Mouse (Mus musculus): ENCODE measurements around the gene Ift172.
"Not testable (repeated sequence)": the region's sequence is repeated elsewhere in the genome, so short reads cannot be mapped to it uniquely, and the experiment has no call there.

Gene Ift172

DNA sequence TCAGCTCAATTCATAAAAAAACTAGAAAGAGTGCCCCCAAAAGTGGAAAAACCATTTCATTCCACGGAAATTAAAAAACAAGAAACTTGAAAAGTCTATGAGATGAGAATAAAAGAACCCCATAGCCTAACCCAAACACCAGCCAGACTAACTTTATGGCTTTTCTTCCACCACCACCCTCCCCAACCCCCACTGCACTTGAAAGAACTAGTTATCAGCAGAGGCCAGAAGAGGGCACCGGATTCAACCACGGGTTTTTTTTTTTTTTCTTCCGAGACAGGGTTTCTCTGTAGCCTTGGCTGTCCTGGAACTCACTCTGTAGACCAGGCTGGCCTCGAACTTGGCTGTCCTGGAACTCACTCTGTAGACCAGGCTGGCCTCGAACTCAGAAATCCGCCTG lies 72.6 kb downstream of the Ift172 start:
- DNase-seq (ENCODE audit: low spot score in 2 of 2), result peak; percentile 55 to 73

GRCm38 (mm10) chr5:31216554-31216953 lies 74.4 kb downstream of the Ift172 start:
- not testable (repeated sequence) for DNase-seq (ENCODE audit: low spot score in 2 of 2)

DNA sequence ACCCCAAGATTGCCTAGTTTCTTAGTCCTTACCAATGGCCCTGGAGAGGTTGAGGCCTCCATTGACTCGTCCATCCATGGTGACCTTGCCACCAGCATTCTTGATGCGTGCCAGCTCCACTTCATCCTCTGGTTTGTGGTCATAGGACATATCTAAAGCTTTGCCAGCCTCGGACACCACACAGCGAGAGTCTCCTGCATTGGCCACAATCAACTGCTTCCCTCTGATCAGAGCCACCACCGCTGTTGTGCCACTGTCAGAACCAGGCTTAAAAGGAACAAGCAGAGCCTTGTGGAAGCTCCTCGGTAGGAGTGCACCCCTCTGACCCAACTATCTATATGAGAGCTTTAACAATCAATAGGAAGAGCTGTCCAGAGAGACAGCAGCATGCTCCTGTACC lies 86.5 kb downstream of the Ift172 start:
- no peak for DNase-seq (ENCODE audit: low spot score in 2 of 2)

DNA sequence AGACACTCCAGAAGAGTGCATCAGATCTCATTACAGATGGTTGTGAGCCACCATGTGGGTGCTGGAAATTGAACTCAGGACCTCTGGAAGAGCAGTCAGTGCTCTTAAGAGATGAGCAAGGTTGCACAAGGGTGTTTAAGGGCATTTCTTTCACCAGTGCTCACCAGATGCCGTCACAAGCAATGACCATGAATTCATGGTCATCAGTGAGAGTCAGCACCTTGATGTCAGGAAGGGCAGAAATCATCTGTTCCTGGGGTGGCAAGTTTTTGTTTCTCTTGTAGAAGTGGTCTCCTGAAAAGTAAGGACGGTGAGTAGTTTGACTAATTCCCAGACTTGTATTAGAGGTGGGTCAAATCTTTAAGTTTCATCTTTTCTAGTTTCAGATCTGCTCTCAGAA lies 87.0 kb downstream of the Ift172 start:
- DNase-seq (ENCODE audit: low spot score in 2 of 2), result no peak
